ENCODE assay signal across 8 mouse cellular contexts in genomic region chr5:144357551-144357880, GRCm38 (mm10). TPM values are rescaled to one million over a fixed set of nuclear protein-coding genes. Genes with fewer than 3 reads are reported as not detected.
DNase-seq lines count a peak whose midpoint lies in the region; ATAC-seq and TF ChIP-seq lines count a peak whose summit lies in the region.

No protein-coding gene starts in this region.

- no peak for DNase-seq in heart, adult 2 months
- no peak for DNase-seq in heart, adult 8-10 months (ENCODE audit: low spot score)
- no peak for DNase-seq in testis, postnatal 14 days (ENCODE audit: low spot score)
- no peak for DNase-seq in stomach, postnatal 0 days (ENCODE audit: low spot score)
- DNase-seq in thymus, postnatal 0 days (ENCODE audit: low spot score) = no peak

- H3K4me2 ChIP-seq in limb, embryonic 15.5 days = peak overlapping the region; percentile 93
- H3K4me2 ChIP-seq in stomach, postnatal 0 days (replicated peaks; ENCODE audit: low read depth) = peak overlapping the region; percentile 84

- no peaks in the 10 kb centered on the region for H3K79me2 ChIP-seq in heart, adult 2 months (replicated peaks; ENCODE audit: control insufficient read depth, insufficient read depth, low read length)

- peak overlapping the region; percentile 59 for H3K27ac ChIP-seq in heart, adult 2 months
- H3K27ac ChIP-seq in testis, adult 2 months (ENCODE audit: control insufficient read depth, insufficient read depth, low read depth, low read length) = no peak overlapping the region; the same call in 1 of the 2 replicates
- peak overlapping the region; percentile 82 for H3K27ac ChIP-seq in limb, embryonic 15.5 days
- H3K27ac ChIP-seq in stomach, postnatal 0 days (replicated peaks) = peak overlapping the region; percentile 93

- H3K9me3 ChIP-seq in limb, embryonic 15.5 days = no peaks in the 10 kb centered on the region
- no peaks in the 10 kb centered on the region for H3K9me3 ChIP-seq in stomach, postnatal 0 days (ENCODE audit: control insufficient read depth, low read length)

- no peaks in the 10 kb centered on the region for H3K27me3 ChIP-seq in heart, adult 2 months (ENCODE audit: control insufficient read depth, insufficient read depth, low read length)
- no peaks in the 10 kb centered on the region for H3K27me3 ChIP-seq in testis, adult 2 months (ENCODE audit: control insufficient read depth, insufficient read depth, low read length)
- H3K27me3 ChIP-seq in limb, embryonic 15.5 days = no peaks in the 10 kb centered on the region
- H3K27me3 ChIP-seq in stomach, postnatal 0 days (ENCODE audit: control insufficient read depth, insufficient read depth, low read length) = no peaks in the 10 kb centered on the region

- no peak for TF ChIP-seq CTCF in heart, adult 2 months (IDR thresholded peaks at IDR 0.05)
- no peak for TF ChIP-seq CTCF in testis, adult 2 months (IDR thresholded peaks at IDR 0.05; ENCODE audit: control insufficient read depth, insufficient read depth, insufficient replicate concordance, low read depth, low read length)
- no peak for TF ChIP-seq CTCF in stomach, postnatal 0 days (IDR thresholded peaks at IDR 0.05; ENCODE audit: low read depth)

- no peak for TF ChIP-seq EP300 in heart, adult 2 months (IDR thresholded peaks at IDR 0.05; ENCODE audit: insufficient read depth, low read depth, low read length)
- TF ChIP-seq EP300 in stomach, postnatal 0 days (optimal IDR thresholded peaks at IDR 0.05) = no peak

- 0 out of 2 replicates have a peak, but pooled peaks cover 2% of the 10 kb centered on the region for H3K4me1 ChIP-seq in heart, adult 2 months (ENCODE audit: control insufficient read depth, insufficient read depth, low read length)
- H3K4me1 ChIP-seq in testis, adult 2 months (ENCODE audit: control insufficient read depth, insufficient read depth, low read length) = peaks cover 11% of the 10 kb centered on the region
- H3K4me1 ChIP-seq in limb, embryonic 15.5 days = peaks cover 13% of the 10 kb centered on the region
- H3K4me1 ChIP-seq in stomach, postnatal 0 days (replicated peaks; ENCODE audit: control insufficient read depth, insufficient read depth) = no peaks in the 10 kb centered on the region

- intact Hi-C loops in heart, adult 2 months (cut with DNase I) = no loop called here

- peak overlapping the region; percentile 60 for H3K9ac ChIP-seq in heart, adult 2 months (ENCODE audit: low read depth, low read length)
- peak overlapping the region; percentile 45 for H3K9ac ChIP-seq in limb, embryonic 15.5 days
- peak overlapping the region; percentile 86 for H3K9ac ChIP-seq in stomach, postnatal 0 days (ENCODE audit: low read length)

- no peak for TF ChIP-seq POLR2A in heart, adult 2 months (IDR thresholded peaks at IDR 0.05; ENCODE audit: insufficient read depth, low read depth, low read length)
- no peak for TF ChIP-seq POLR2A in testis, adult 2 months (IDR thresholded peaks at IDR 0.05; ENCODE audit: control insufficient read depth, low read depth, low read length)

- no peaks in the 10 kb centered on the region for H3K36me3 ChIP-seq in heart, adult 2 months (ENCODE audit: control insufficient read depth, insufficient read depth, low read length)
- H3K36me3 ChIP-seq in testis, adult 2 months (ENCODE audit: control insufficient read depth, insufficient read depth, low read length) = no peaks in the 10 kb centered on the region
- no peaks in the 10 kb centered on the region for H3K36me3 ChIP-seq in limb, embryonic 15.5 days
- H3K36me3 ChIP-seq in stomach, postnatal 0 days (ENCODE audit: control insufficient read depth, insufficient read depth, low read length) = no peaks in the 10 kb centered on the region

- WGBS in heart, adult 2 months = under 1% methylated on average over 27 of the region's 27 CpGs
- under 1% methylated on average over 27 of the region's 27 CpGs for WGBS in limb, embryonic 15.5 days
- whole genome bisulfite sequencing in stomach, postnatal 0 days = 0% methylated on average over 27 of the region's 27 CpGs

- peak overlapping the region; percentile 53 for H3K4me3 ChIP-seq in heart, adult 2 months
- H3K4me3 ChIP-seq in testis, adult 2 months (ENCODE audit: control insufficient read depth, low read depth, low read length) = peak overlapping the region; percentile 84
- H3K4me3 ChIP-seq in limb, embryonic 15.5 days = peak overlapping the region; percentile 67
- peak overlapping the region; percentile 72 for H3K4me3 ChIP-seq in stomach, postnatal 0 days (ENCODE audit: low read depth, low read length)

- ATAC-seq in limb, embryonic 15.5 days (ENCODE audit: insufficient number of reproducible peaks, low FRiP score, low TSS enrichment, low read depth) = no peak
- no peak for ATAC-seq in stomach, postnatal 0 days (ENCODE audit: low FRiP score, low TSS enrichment)
- no peak for ATAC-seq in activated CD4-positive, CD25-positive, alpha-beta regulatory T cell, adult 4 months

RNA-seq across cellular contexts. Expression of gene Baiap2l1, which starts 0.4 kb away (rescaled TPM):
- 1 to 10 TPM; 4.5 to 5.3 TPM for total RNA-seq in heart, adult 2 months (2021)
- 6.7 and 7.2 TPM in 2 replicates for polyA plus RNA-seq in heart, adult 2 months (2012; rRNA removed)
- total RNA-seq in heart, adult 8-10 months (2022) = 10 to 100 TPM in 1 of 4 experiments, 1 to 10 TPM in 3; 6.4 to 10.6 (median 8.3) TPM
- 2.3 and 3.1 TPM in 2 replicates for polyA plus RNA-seq in testis, adult 2 months (2012; rRNA removed)
- polyA plus RNA-seq in limb, embryonic 15.5 days (2015; fragmentation: Nextera tagmentation; extraction: Ambion mirVana) = 12.7 and 13.6 TPM in 2 replicates
- 25.3 and 26.8 TPM in 2 replicates for polyA plus RNA-seq in stomach, postnatal 0 days (2015; fragmentation: Nextera tagmentation; extraction: Ambion mirVana)
- under 1 TPM; 0.70 to 0.87 TPM for polyA plus RNA-seq in activated CD4-positive, CD25-positive, alpha-beta regulatory T cell, adult 4 months (2017; shearing (Covaris generic))
- polyA plus RNA-seq in thymus, postnatal 0 days (2015; fragmentation: Nextera tagmentation; extraction: Ambion mirVana) = 2.3 and 2.7 TPM in 2 replicates
